Mouse (Mus musculus) myocyte (in vitro differentiated cells): Measurements from ENCODE around the gene Zfp575.

Experiments
- CEBPB ChIP-seq: IDR thresholded peaks from 2 replicates; pipeline ENCODE4 v1.6.1; 2011; ENCODE audit warnings: mild to moderate bottlenecking, moderate library complexity; ENCODE audit not compliant: poor library complexity, insufficient read depth, severe bottlenecking
- E2F4 ChIP-seq: IDR thresholded peaks from one replicate; pipeline ENCODE4 v1.6.1; 2011; ENCODE audit warnings: mild to moderate bottlenecking, control low read depth, moderate library complexity; ENCODE audit not compliant: insufficient read depth
- MAX ChIP-seq: IDR thresholded peaks from one replicate; pipeline ENCODE4 v1.6.1; 2011; ENCODE audit warnings: low read depth, mild to moderate bottlenecking, control low read depth
- MYOD1 ChIP-seq, 3 experiments: IDR thresholded peaks; one replicate each; pipeline ENCODE4 v1.6.1; 2011; ENCODE audit warnings: control low read depth in 2 of 3, low read depth in 2 of 3, mild to moderate bottlenecking in 2 of 3, moderate library complexity in 1 of 3; ENCODE audit not compliant: insufficient read length in 2 of 3, control insufficient read depth in 1 of 3
- MYOG ChIP-seq, 3 experiments: IDR thresholded peaks; one replicate each; pipeline ENCODE4 v1.6.1; 2011; ENCODE audit warnings: control low read depth in 2 of 3, low read depth in 2 of 3, mild to moderate bottlenecking in 2 of 3; ENCODE audit not compliant: insufficient read length in 2 of 3, control insufficient read depth in 1 of 3, insufficient read depth in 1 of 3
- POLR2A ChIP-seq: IDR thresholded peaks from one replicate; pipeline ENCODE4 v1.6.1; 2011; ENCODE audit warnings: low read depth, mild to moderate bottlenecking, control low read depth, moderate library complexity; ENCODE audit not compliant: insufficient read length
- POLR2AphosphoS2 ChIP-seq: IDR thresholded peaks from one replicate; pipeline ENCODE4 v1.6.1; 2011; ENCODE audit warnings: low read depth, control low read depth; ENCODE audit not compliant: insufficient read length
- SRF ChIP-seq: IDR thresholded peaks from one replicate; pipeline ENCODE4 v1.6.1; 2011; ENCODE audit warnings: low read depth; ENCODE audit not compliant: control insufficient read depth, insufficient read length
- TCF12 ChIP-seq: IDR thresholded peaks from one replicate; pipeline ENCODE4 v1.6.1; 2011; ENCODE audit warnings: mild to moderate bottlenecking, control low read depth; ENCODE audit not compliant: poor library complexity, insufficient read depth, severe bottlenecking
- TCF3 ChIP-seq: IDR thresholded peaks from one replicate; pipeline ENCODE4 v1.6.1; 2011; ENCODE audit warnings: low read depth, control low read depth; ENCODE audit not compliant: insufficient read length
- USF1 ChIP-seq: IDR thresholded peaks from one replicate; pipeline ENCODE4 v1.6.1; 2011; ENCODE audit warnings: low read depth, mild to moderate bottlenecking, control low read depth, moderate library complexity

DNA sequence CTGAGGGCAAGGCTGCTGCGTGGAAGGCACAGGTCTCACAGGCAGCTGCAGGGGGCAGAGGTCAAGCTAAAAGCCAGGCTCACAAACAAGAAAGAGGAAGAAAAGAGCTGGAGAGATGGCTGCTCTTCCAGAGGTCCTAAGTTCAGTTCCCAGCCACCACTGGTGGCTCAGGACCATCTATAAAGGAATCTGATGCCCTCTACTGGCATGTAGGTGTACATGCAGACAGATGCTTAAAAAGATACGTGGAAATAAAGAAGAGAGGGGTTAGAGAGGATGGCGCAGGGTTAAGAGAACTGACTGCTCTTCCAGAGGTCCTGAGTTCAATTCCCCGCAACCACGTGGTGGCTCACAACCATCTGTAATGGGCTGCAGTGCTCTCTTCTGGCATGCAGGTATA is 15.0 kb downstream of the Zfp575 start:
- no peak for TF ChIP-seq TCF12
- no peak for TF ChIP-seq POLR2A
- no peak for TF ChIP-seq USF1
- TF ChIP-seq CEBPB: no peak
- TF ChIP-seq E2F4: no peak
- no peak for TF ChIP-seq MYOD1 (IDR thresholded peaks at IDR 0.05; ENCODE audit: control insufficient read depth in 1 of 3, insufficient read length in 2 of 3, low read depth in 2 of 3)
- no peak for TF ChIP-seq MAX
- no peak for TF ChIP-seq SRF
- no peak for TF ChIP-seq MYOG (IDR thresholded peaks at IDR 0.05; ENCODE audit: control insufficient read depth in 1 of 3, insufficient read depth in 1 of 3, insufficient read length in 2 of 3, low read depth in 2 of 3)
- TF ChIP-seq POLR2AphosphoS2: no peak
- TF ChIP-seq TCF3: no peak
